Mouse (Mus musculus) erythroblast, embryonic 14.5 days (primary cell): ENCODE data around the gene Pou2f2.

Experiments used
- GATA1 ChIP-seq: IDR thresholded peaks from 2 replicates; pipeline ENCODE4 v1.6.1; 2012; ENCODE audit warnings: low read length, inconsistent platforms, mixed read lengths
- TAL1 ChIP-seq: IDR thresholded peaks from 3 replicates; pipeline ENCODE4 v1.6.1; 2012; ENCODE audit warnings: low read length, inconsistent platforms, mixed read lengths

DNA sequence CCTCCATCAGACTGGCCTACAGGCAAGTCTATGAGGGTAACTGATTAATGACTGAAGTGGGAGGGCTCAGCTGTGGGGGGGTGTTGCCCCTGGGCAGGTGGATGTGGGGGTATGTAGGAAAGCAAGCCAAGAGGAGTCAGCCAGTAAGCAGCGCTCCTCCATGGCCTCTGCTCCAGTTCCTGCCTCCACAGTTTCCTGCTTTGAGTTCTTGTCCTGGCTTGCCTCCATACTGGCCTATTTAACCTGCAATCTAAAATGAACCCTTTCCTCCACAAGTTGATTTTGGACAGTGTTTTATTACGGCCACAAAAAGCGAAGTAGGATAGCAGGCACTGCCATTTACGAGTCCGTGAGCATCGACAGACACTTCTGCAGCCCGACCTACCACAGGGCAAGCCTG is 112.2 kb downstream of the Pou2f2 start:
- TF ChIP-seq GATA1 (no peak), TAL1 (no peak)
